Mouse (Mus musculus): ENCODE results near the gene Zfp69.

The Zfp69 gene

DNA sequence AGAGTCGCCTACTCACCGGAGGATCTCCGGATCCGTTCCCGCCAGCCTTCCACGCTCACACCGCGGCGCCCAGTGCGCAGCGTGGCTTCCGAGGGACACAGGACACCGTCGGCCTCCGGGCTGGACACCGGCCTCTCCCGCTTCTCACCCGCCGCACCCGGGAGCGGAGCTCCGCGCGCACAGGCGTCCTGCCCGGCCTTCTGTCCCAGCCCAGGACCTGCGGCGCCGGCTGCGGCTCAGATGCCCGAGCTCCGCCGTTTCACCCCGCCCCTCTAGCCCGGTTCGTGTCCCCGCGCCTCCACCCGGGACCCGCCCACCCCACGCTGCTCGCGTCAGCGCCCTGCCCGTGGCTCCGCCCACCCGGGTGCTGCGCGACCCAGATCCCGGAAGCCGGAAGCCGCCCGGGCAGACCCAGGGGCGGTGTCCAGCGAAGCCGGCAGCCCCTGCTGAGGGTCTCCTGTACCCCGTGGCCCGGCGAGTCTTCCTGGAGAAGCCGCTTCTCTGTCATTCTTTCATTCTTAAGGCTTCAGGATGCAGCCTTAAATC is at the start of gene Zfp69:
TSS of gene Zfp69 (minus strand) at position 272 of the 546 bp plus-strand sequence.
- DNase-seq, result peak; percentile 98

DNA sequence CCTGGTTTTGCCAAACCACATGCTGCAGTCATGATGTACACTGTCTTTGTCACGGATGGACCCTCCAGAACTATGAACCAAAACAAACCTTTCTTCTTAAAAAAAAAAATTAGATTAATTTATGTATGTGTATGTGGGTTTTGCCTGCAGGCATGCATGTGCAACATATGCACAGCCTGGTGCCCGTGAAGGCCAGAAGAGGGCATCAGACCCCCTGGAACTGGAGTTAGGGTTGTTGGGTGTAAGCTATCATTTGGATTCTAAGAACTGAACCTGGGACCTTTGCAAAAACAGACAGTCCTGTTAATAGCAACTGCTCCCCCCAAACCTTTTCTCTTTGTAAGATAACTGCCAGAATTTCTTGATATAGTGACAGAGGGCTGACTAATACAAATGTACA is 49.5 kb upstream of the Zfp69 start:
- peak; percentile 18 for DNase-seq

DNA sequence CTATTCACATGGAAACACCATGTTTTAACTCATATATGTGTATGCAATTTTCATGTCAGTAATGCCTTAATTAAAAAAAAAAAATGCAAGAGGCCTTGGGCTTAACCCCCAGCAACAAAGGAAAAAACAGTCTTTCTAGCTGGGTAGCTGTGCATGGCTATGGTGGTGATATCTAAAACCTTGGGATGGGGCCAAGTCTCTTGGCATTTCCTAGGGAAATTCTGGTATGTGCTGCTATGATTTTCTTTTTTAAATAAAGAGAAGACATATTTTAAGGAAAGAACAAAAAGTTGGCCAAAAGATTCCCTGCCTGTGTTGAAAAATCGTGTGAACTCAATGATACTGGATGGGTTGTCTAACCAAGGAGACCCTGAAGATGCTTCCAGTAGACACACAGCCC is 44.4 kb upstream of the Zfp69 start:
- DNase-seq, result no peak

DNA sequence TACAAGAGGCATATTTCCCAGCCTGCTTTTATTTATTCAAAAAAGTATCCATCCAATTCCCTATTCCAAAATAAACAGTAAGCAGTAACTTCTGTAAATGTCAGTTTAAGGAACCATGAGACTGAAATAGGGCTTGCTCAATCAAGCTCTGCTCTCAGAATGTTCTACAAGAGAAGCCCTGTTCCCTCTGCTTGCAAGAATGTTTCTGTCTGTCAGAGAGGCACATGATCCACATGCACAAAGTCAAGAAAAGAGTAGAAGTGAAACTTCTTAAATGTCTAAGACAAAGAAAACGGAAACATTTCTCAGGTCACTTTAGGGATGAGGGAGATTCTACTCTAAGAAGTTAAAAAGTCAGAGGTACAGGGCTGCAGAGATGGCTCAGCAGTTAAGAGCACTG is 41.5 kb upstream of the Zfp69 start:
- no peak for DNase-seq

DNA sequence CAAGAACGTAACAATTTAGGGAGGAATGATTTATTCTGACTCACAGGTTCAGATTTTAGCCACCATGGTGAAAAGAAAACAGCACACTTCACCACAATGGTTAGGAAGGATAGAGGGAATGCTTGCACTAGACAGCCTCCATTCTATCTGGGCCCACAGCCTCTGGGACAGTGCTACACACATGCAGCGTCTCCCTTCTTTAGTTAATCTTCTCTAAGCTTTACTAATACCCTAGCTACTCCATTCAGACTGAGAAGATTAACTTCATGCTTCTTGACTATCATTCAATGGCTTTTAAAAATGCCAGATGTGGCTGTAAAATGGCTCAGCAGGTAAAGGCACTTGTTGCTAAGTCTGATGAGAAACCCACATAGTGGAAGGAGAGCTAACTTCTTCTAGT is 40.8 kb upstream of the Zfp69 start:
- no peak for DNase-seq

DNA sequence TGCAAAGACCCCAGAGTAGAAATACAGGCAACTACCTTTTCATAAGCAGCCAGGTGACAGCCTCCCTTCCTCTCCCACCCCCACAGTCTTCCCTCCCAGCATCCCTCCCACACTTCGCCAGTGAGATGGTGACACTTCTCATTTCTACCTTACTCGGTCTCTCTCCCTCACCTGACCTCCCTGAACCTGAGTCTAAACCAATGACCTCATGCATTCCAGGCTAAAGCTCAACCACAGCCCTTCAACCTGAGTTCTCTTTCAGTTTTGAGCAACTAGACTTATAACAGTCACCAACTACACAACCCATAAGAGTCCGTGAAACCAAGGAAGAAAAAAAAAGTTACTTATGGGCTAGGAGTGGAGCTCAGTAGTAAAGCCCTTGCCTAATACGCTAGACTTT is 35.8 kb upstream of the Zfp69 start:
- no peak for DNase-seq

DNA sequence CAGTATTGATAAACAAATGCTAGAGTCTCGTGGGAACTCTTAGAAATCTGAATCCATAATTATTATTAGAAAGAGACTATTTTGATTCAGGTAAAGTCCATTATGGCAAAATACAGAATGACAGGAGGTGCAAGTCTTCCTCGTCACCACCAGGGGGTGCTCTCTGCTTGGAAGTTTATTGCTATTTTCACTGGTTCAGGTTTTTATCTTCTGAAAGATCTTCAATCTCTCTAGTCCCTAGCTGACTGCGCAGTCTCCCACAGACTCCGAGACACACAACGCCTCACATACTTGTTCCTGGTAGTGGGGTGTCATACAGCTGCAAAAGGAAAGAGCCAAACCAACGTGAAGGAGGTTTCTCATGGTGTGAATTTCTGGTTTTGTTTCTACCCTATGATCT is 34.9 kb upstream of the Zfp69 start:
- DNase-seq, result peak; percentile 47

DNA sequence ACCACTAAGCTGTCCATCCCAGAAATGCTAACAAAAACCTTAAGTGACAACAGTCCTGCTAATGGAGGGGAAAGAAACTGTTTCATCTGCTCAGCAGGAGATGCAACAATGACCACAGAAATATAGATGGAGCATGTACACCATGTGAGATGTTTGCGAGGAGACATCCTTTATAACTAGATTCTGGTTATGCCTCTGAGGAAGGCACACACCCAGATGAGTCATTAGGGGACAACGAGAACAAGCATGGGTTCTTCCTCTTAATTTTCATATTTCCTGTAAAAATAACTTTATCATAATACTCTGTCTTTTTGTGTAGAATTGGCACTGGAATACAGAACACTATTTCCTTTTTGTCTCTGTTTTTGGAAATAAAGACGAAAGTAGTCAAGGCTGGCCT is 26.7 kb upstream of the Zfp69 start:
- no peak for DNase-seq

DNA sequence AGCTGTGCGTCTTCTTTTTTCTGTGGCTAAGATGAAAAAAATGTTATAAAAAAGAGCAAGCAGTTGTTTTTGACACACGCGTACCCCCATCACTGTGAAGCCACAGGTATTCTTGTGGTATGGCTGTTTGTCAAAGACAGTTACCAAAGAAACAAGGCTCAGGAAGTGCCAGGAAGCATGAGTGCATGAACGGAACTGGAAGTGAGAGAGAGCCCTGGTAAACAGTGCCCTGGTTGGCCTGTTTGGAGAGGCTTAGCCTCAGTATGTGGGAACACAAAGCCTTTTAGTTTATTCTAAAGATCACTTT is 23.9 kb upstream of the Zfp69 start:
- DNase-seq, result no peak

DNA sequence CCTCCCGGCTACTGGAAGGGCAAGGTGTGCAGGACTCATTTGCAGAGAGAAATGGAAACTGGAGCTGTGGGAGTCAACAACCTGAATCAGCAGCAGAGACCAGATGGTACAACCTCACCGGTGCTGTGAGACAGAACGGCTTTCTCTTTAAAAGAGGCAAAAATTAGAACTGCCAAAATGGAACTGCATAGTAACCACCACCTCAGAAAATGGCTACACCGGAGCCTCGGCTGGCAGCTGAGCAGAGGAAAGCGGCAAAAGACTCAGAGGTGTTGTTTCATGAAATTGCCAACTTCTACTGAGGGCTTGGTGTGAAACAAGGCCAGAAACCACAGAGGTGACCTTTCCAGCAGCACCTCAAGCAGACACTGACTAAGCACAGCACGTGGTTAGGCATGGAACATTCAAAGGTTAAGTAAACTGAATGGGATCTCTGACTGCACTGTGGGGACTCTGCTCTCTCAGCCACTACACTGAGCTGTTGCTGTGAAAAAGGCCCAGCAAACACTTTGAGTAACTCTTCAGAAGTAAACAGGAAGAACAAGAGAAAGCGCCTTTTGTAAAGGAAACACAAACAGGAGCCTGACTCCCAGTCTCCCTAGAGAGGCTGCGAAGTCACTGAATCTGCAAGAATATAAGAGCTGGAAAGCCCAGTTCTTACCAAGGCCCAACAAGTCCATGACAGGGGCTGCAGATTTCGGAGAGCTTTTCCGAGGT is 23.4 kb upstream of the Zfp69 start:
- no peak for DNase-seq

DNA sequence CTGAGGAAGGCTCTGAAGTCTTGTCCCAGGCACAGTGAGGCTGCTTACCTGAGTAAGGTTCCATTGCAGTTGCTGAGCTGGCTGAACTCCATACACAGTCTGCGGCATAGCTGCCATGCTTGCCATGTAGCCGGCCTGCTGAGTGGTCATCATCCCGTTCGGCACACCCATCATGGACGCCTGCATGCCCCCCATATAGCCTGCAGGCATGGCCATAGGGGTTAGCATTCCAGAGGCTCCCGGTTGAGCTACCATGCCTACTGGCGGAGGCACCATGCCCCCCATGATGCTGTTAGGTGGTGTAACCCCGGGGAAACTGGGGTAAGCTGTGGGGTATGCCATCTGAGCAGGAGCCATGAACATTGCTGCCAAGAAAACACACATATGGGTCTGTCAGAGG is 20.3 kb upstream of the Zfp69 start:
- no peak for DNase-seq

DNA sequence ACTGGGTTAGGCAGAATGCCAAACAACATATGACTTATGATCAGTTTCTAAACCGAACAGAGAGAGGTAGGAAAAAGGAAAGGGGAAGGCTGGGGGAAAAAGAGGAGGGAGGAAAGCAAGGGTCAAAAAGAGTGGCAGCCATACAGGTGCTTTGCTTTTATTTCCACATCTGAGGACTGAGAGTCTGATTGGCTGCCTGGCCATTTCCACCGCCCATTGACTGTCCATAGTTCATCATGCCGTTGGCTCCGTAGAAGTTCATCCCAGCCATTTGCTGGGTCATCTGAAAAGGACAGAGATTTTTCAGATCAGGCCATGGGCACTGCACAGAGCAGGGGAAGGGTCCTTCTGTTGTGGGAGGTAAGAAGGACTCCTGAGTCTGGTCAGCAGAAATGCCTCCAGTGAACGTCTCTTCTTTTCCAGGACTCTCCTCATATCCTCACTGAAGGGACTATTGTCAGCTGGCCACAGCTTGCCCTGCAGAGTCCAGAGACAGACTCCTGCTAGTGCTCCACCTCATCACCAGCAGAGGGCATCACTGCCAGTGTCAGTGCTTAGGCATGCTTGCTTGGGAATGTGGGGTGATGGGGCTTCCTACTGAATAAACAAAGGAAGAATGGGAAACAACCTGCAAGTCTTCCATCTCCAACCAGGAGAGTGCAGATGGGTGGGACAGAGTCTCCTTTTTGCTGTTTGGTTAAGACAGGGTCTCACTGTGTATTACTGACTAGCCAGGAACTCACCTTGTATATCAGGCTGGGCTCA is 18.1 kb upstream of the Zfp69 start:
- DNase-seq, result peak; percentile 38

DNA sequence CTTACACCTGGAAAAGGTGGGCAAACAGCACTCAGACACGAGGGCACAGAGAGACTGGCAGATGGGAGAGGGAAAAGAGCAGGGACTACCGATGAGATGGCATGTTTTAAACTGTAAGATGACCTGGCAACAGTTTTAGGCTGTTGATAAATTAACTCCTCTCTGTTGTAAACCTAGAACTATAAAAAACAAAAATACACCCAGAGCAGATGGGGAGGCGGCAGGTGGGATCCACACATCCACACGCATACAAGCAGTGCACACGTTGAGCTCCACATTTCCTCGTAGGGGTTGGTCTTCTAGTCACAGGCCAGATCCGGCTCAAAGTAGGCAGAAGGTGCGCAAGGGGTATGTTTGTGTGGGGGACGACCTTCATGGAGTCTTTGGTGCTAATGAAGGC is 17.0 kb upstream of the Zfp69 start:
- DNase-seq, result no peak

DNA sequence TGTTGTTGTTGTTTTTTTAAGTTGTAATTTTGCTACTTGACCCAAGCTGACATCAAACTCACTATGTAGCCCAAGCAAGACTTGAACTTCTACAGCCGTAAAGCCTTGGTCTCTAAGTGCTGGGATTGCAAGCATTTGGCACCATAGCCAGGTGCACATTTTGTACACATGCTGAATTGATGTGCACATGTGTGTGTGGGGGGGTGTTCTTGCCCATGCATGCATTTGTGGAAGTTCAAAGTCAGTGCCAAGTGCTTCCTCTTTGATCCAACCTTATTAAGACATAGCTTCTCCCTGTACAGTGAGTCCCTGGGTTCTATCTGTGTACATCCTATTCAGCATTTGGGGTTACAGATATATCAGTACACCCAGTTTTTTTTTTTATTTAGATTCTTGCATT is 4.1 kb upstream of the Zfp69 start:
- DNase-seq, result no peak

DNA sequence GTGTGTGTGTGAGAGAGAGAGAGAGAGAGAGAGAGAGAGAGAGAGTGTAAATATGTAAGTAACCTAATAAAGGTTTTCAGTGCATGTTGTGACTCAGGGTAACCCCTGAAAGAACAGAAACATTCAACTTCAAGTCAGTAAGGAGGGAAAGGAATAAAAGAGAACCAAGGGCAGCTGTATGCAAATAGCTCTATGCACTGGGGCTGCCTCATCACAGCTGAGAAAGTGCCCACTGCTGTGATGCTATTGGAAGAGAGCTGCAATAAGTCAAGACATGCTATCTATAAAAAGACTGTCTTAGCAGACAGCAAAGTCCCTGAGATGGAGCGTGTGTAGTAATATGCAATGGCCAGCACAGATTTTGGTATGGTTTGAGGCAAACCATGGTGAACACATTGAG is 2.2 kb upstream of the Zfp69 start:
- no peak for DNase-seq

DNA sequence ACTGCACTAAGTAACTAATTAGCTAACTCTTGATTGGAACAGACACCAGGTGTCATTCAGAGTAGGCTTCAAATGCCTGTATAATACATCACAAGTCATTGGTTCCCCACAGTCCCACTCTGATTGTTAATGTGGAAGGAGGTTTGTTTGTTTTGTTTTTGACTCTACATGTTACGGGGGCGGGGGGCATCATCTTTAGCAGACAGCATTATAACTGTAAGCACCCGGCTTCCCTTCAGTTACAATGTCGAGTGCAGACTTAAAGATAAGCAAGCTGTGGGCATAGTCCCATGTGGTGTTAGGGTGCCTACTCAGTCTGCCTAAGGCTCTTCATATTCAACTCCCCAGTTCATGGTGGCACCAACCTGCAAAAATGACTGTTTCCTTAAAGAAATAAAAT is 1.5 kb upstream of the Zfp69 start:
- DNase-seq, result peak; percentile 41

DNA sequence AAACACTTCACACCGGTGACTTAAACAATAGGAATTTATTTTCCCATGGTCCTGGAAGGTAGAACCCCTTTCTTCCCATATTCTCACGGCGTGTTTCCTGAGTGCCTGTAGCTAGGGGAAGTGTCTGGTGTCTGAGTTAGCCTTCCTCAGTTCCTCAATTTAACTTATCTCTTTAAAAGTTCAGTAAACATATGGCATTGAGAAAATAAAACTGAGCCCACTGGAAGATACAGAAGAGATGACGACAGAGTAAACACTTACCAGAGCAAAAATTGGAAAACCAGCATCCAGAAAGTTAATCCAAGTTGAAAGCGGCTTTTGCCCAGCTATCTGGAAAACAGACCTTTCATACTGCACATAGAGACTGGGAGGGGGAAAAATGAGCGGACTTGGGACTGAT is 664 bp upstream of the Zfp69 start:
- no peak for DNase-seq

DNA sequence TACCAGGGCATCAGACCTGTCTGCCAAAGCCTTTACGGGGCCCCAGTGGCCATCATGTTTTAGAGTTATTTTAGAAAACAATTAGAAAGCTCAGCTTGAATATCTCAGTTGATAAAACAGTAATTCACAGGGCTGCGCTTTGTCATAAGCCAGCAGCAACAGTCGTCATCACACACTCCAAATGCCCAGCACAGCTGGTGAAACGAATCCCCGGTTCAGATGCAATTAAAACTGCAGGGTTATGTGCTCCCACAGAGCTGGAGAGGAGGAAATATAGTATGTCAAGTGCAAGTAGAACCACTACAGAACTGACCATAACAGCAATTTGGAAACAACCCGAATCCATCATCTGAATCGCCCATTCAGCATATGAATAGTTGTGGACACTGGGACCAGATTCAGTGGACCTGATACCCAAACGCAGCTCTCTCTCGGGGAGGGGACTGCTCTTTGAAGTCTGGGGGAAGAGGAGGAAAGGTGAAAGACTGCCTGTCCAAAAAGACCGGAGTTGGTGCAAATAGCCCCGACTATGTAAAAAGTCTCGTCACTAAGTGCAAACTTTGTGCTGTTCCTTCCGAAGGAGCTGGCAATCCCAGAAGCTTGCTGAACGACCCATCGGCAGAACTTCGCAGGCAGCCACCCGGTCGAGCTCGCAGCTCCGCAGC is 604 bp downstream of the Zfp69 start:
- no peak for DNase-seq

DNA sequence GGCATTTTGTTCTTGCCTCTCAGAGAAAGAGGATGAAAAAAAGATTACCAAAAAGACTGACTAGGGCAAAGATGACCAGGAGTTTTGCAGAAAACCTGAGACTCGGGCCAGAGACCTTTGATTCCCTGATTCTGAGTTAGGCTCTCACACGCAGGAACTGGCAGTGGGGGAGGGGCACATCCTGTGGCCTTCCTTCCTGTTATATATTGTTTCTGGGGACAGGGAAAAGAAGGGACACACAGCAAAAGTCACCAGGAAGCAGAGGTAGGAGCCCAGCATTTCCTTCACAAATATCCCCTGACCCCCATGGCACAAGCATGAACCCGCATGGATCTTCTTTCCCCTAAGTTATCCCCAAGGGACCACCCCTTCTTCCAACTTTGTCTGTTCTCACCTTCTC is 2.6 kb downstream of the Zfp69 start:
- DNase-seq, result peak; percentile 44

DNA sequence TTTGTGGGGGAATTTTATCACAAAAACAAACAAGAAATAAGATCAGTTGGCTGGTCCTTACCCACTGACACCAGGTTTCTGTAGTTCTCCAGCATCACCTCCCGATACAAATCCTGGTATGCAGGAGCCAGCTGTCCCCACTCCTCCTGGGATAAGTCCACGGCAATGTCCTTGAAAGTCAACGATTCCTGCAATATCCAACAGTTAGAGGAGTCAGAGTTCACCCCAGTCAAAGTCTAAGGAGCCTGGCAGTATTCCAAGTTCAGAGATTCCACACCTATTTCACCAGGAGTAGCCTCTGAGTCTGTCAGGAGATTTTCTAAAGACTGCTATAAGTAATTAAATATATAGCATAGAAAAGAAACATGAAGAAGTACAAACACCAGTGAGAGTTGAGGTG is 16.5 kb downstream of the Zfp69 start:
- no peak for DNase-seq

DNA sequence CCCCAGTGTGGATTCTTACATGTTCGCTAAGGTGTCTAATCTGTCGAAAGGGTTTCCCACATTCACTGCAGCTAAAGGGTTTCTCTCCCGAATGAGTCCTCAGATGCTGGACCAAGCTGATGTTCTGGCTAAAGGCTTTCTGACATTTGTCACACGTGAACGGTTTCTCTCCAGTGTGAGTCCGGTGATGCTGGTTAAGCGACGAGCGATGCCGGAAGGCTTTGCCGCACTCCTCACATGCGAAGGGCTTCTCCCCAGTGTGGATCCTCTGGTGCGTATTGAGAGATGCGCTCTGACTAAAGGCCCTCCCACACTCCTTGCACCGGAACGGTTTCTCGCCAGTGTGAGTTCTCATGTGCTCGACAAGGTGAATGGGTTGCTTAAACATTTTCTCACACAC is 20.8 kb downstream of the Zfp69 start:
- DNase-seq, result no peak

DNA sequence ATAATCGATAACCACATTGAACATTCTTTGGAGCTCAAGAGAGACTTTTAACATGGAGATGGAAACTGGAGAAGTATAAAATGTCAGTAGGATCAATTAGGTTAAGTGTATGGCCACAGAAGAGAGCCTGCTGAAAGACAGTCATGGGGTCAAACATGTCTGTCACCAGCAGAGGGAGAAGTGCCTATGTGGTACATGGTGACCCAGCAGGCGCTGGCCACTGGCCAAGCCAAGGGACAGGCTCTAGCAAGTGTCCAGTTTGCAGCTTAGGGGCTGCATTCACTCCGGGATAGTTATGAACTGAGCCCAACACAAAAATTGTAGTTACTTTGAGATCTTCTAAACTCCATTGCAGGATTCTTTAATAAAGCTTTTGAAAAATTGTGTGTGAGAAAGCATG is 22.8 kb downstream of the Zfp69 start:
- no peak for DNase-seq

DNA sequence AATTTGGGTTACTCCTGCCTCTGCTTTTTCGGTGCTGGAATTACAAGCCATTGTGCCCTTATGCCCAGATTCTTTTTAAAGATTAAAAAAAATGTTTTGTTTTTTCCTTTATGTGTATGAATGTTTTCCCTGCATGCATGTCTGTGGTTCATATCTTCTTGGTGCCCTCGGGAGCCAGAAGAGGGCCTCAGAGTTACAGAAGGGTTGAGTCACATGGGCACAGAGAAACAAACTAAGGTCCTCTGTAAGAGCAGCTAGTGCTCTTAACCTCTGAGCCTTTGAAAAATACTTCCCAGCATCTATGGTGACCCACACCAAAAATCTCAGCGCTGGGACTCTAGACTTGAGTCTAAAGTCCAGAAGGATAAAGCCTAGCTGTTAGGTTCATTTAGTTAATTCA is 26.1 kb downstream of the Zfp69 start:
- DNase-seq, result peak; percentile 54

Measured in liver (tissue).